Mouse (Mus musculus): ENCODE results near the gene Dbn1.

Gene Dbn1

GRCm38 (mm10) chr13:55479008-55479407 is 8.9 kb downstream of the Dbn1 start:
- in situ Hi-C loops (cut with MboI, MseI): loop anchor here (5.0 kb wide), 1 partner anchor 33 kb away; the partner anchor contains the start of gene Pdlim7

- in situ Hi-C loops (cut with MboI, MseI): loop anchor here (5.0 kb wide), 1 partner anchor 34 kb away; the partner anchor contains the start of gene Pdlim7
Measured at GRCm38 (mm10) chr13:55478036-55478435, 9.9 kb downstream of the Dbn1 start.

GRCm38 (mm10) chr13:55477492-55477891 is 10.4 kb downstream of the Dbn1 start:
- in situ Hi-C loops (cut with MboI, MseI): loop anchor here (5.0 kb wide), 1 partner anchor 35 kb away; the partner anchor contains the start of gene Pdlim7

GRCm38 (mm10) chr13:55476256-55476655 is 11.7 kb downstream of the Dbn1 start:
- in situ Hi-C loops (cut with MboI, MseI): loop anchor here (5.0 kb wide), 1 partner anchor 36 kb away; the partner anchor contains the start of gene Pdlim7

GRCm38 (mm10) chr13:55475750-55476149 is 12.2 kb downstream of the Dbn1 start:
- in situ Hi-C loops (cut with MboI, MseI): loop anchor here (5.0 kb wide), 1 partner anchor 37 kb away; the partner anchor contains the start of gene Pdlim7

- in situ Hi-C loops (cut with MboI, MseI): loop anchor here (5.0 kb wide), 1 partner anchor 38 kb away; the partner anchor contains the start of gene Pdlim7
Measured at GRCm38 (mm10) chr13:55474621-55475069, 13.3 kb downstream of the Dbn1 start.

GRCm38 (mm10) chr13:55473961-55474360 is 13.9 kb downstream of the Dbn1 start:
- in situ Hi-C loops (cut with MboI, MseI): no loop called here

- in situ Hi-C loops (cut with MboI, MseI): no loop called here
Measured at GRCm38 (mm10) chr13:55473076-55473831, 14.7 kb downstream of the Dbn1 start.

GRCm38 (mm10) chr13:55472132-55473022 is 15.5 kb downstream of the Dbn1 start:
- in situ Hi-C loops (cut with MboI, MseI): no loop called here

- in situ Hi-C loops (cut with MboI, MseI): no loop called here
Measured at GRCm38 (mm10) chr13:55471819-55472131, 16.1 kb downstream of the Dbn1 start.

- in situ Hi-C loops (cut with MboI, MseI): no loop called here
Measured at GRCm38 (mm10) chr13:55471156-55471818, 16.6 kb downstream of the Dbn1 start.

- in situ Hi-C loops (cut with MboI, MseI): no loop called here
Measured at GRCm38 (mm10) chr13:55470372-55470771, 17.5 kb downstream of the Dbn1 start.

GRCm38 (mm10) chr13:55468851-55469560 is 18.9 kb downstream of the Dbn1 start:
- in situ Hi-C loops (cut with MboI, MseI): no loop called here

- in situ Hi-C loops (cut with MboI, MseI): no loop called here
Measured at GRCm38 (mm10) chr13:55465830-55466440, 22.0 kb downstream of the Dbn1 start.

- in situ Hi-C loops (cut with MboI, MseI): no loop called here
Measured at GRCm38 (mm10) chr13:55465184-55465583, 22.7 kb downstream of the Dbn1 start.

GRCm38 (mm10) chr13:55464027-55464884 is 23.7 kb downstream of the Dbn1 start, which contains the start of gene Prr7:
Gene Prr7 (plus strand): TSS chr13:55464267.
- in situ Hi-C loops (cut with MboI, MseI): no loop called here

GRCm38 (mm10) chr13:55463399-55464026 is 24.4 kb downstream of the Dbn1 start:
- in situ Hi-C loops (cut with MboI, MseI): no loop called here

GRCm38 (mm10) chr13:55462965-55463364 is 24.9 kb downstream of the Dbn1 start:
- in situ Hi-C loops (cut with MboI, MseI): no loop called here

Measured in T-helper 2 cell (primary cell).